Mouse (Mus musculus): Measurements from ENCODE around the gene Gm5134. TPM values are rescaled to one million over a fixed set of nuclear protein-coding genes. Genes with fewer than 3 reads are reported as not detected.
"Not testable (repeated sequence)": the region's sequence is repeated elsewhere in the genome, so short reads cannot be mapped to it uniquely, and the experiment has no call there.

The Gm5134 gene
- polyA plus RNA-seq, 1 experiment from 2014 or later = 0.08 TPM

DNA sequence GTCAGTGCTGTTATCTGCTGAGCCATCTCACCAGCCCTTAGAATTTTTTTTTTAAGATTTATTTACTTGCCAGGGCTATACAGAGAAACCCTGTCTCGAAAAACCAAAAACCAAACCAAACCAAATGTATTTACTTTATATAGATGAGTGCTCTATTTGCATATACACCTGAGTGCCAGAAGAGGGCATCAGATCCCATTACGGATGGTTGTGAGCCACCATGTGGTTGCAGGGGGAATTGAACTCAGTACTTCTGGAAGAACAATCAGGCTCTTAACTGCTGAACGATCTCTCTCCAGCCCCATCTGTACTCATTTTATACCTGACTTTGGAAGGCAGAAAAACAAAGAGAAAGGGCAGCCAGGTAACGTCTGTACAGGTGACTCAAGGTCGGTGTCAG, 20.9 kb downstream of the Gm5134 start:
- no peaks in the 10 kb centered on the region for H3K9me3 ChIP-seq (replicated peaks)
- no peaks in the 10 kb centered on the region for H3K36me3 ChIP-seq
- no peak for ATAC-seq (ENCODE audit: low read depth)
- H3K27me3 ChIP-seq = no peaks in the 10 kb centered on the region
- H3K4me1 ChIP-seq (replicated peaks) = 0 out of 2 replicates have a peak, but pooled peaks cover 4% of the 10 kb centered on the region
- DNase-seq = no peak
- no peak overlapping the region for H3K27ac ChIP-seq
- no peak overlapping the region for H3K4me2 ChIP-seq
- no peak overlapping the region for H3K9ac ChIP-seq
- 59% methylated on average over 5 of the region's 5 CpGs for WGBS (ENCODE audit: insufficient replicate concordance)
- no peak overlapping the region for H3K4me3 ChIP-seq (replicated peaks)

DNA sequence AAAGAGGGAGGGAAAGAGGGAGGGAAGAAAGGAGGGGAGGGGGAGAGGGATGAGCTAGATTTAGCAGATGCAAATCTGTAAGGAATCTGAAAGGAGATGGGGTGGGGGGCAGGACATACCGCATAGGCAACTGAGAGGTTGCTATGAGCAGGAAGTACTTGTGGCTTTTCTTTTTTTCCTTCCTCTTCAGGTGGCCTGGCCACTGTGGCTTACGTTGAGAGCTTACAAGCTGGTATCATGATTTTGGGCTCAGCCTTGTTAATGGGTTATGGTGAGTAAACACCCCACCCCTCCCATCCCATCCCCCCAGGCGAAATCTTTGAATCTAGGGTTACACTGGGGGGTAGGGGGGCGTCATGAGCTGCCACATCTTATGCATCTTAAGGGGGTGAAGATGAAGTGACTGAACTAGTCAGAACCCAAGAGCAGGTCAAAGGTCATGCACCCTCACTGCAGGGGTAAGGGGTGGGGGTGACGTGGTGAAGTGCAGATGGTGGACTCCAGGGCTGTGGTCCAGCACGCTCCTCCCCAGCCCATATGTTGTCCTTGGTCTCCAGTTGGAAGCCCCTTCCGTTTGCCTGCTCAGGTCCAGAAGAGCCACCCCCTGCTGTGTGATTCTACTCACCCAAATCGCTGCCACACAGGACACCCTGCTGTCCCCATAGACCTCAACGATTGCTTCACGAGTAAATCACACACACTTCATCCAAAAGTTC, 24.0 kb downstream of the Gm5134 start:
- DNase-seq = no peak

DNA sequence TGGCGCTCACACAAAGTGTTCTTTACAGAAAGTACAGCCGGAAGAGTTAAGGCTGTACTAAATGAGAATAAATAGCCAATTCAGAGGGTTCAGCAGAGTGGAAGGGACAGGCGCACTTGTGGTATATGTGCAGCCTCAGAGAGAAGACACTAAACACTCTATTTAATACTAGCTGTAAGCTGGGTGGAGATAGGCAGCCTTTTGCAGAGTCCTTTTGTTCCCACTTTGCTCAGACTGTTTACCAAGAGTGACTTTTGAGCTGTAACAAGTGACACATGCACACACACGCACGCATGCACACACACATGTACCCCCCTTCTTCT, 24.5 kb downstream of the Gm5134 start:
- DNase-seq (no peak), ATAC-seq (ENCODE audit: low read depth) (no peak)
- Histone ChIP-seq H3K4me2 (no peak overlapping the region), H3K9me3 (replicated peaks) (no peaks in the 10 kb centered on the region), H3K9ac (no peak overlapping the region), H3K27ac (no peak overlapping the region), H3K36me3 (no peaks in the 10 kb centered on the region), H3K4me1 (replicated peaks) (peaks cover 9% of the 10 kb centered on the region), H3K27me3 (no peaks in the 10 kb centered on the region; the same call in 1 of the 2 replicates), H3K4me3 (replicated peaks) (no peak overlapping the region)
- 73% methylated on average over 5 of the region's 5 CpGs for WGBS (ENCODE audit: insufficient replicate concordance)

More for the DNA sequence above, 24.0 kb downstream of the Gm5134 start:
- H3K4me1 ChIP-seq (replicated peaks) = peaks cover 6% of the 10 kb centered on the region
- no peaks in the 10 kb centered on the region; the same call in 1 of the 2 replicates for H3K27me3 ChIP-seq
- H3K4me3 ChIP-seq (replicated peaks) = no peak overlapping the region
- no peak for ATAC-seq (ENCODE audit: low read depth)
- no peak overlapping the region for H3K27ac ChIP-seq
- H3K9ac ChIP-seq = no peak overlapping the region
- H3K9me3 ChIP-seq (replicated peaks) = no peaks in the 10 kb centered on the region
- WGBS (ENCODE audit: insufficient replicate concordance) = 24% methylated on average over 10 of the region's 10 CpGs
- no peaks in the 10 kb centered on the region for H3K36me3 ChIP-seq
- H3K4me2 ChIP-seq = no peak overlapping the region

DNA sequence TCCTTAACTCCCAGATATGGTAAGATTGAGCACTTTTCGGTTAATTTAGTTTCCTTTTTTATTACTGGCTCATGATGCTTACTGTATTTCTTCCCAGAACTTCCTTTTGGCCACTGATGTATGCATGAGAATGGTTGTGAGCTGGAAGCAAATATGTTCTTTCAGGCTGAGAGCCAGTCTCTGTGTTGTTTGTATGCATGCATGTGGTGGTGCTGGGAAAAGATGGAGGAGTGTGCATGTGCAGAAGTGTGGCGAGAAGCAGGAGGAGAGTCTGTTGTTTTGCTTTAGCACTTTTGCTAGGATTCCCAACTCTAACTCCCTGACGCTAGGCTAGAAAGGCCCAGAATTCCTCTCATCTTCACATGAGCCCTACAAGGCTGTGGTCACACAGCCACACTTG, 25.1 kb downstream of the Gm5134 start:
- H3K36me3 ChIP-seq = no peaks in the 10 kb centered on the region
- no peak overlapping the region for H3K9ac ChIP-seq
- H3K9me3 ChIP-seq (replicated peaks) = no peaks in the 10 kb centered on the region
- H3K4me2 ChIP-seq = no peak overlapping the region
- 80% methylated on average over 3 of the region's 3 CpGs for WGBS (ENCODE audit: insufficient replicate concordance)
- no peak overlapping the region for H3K4me3 ChIP-seq (replicated peaks)
- peaks cover 9% of the 10 kb centered on the region for H3K4me1 ChIP-seq (replicated peaks)
- no peak overlapping the region for H3K27ac ChIP-seq
- no peak for ATAC-seq (ENCODE audit: low read depth)
- no peak for DNase-seq
- H3K27me3 ChIP-seq = no peaks in the 10 kb centered on the region; the same call in 1 of the 2 replicates

DNA sequence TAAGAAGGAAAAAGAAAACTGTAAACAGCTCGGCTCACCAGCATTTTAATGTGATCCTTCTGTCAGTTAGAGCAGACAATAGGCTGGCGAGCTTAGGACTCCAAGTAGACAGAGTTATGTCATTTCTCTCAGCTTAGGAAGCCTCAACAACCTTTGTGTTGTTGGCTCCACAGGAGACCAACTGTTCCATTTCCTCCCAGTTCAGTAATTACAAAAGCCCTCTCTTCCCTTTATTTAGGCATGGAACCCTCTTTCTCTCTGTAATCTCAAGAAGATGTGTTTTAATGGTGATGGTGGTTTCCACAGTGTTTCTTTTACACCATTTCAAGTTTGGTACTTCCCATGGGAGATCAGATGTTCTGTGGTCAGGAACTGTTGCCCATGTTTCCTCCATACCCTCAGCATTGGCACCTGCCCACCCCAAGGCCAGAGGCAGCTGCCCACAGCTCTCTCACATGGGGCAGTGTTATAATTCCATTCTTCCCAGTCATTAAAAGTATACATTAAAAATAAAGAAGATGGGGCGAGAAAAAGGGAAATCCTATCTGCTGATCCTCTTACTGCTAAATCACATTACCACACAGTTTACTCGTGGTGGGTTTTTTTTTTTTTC, 36.2 kb downstream of the Gm5134 start:
- Histone ChIP-seq H3K27me3 (no peaks in the 10 kb centered on the region), H3K4me2 (no peak overlapping the region), H3K27ac (no peak overlapping the region), H3K4me3 (replicated peaks) (no peak overlapping the region), H3K9me3 (replicated peaks) (no peaks in the 10 kb centered on the region), H3K4me1 (replicated peaks) (no peaks in the 10 kb centered on the region), H3K36me3 (no peaks in the 10 kb centered on the region), H3K9ac (no peak overlapping the region)
- ATAC-seq (ENCODE audit: low read depth) (no peak), DNase-seq (no peak)
- 44% methylated on average over 4 of the region's 4 CpGs for WGBS (ENCODE audit: insufficient replicate concordance)

DNA sequence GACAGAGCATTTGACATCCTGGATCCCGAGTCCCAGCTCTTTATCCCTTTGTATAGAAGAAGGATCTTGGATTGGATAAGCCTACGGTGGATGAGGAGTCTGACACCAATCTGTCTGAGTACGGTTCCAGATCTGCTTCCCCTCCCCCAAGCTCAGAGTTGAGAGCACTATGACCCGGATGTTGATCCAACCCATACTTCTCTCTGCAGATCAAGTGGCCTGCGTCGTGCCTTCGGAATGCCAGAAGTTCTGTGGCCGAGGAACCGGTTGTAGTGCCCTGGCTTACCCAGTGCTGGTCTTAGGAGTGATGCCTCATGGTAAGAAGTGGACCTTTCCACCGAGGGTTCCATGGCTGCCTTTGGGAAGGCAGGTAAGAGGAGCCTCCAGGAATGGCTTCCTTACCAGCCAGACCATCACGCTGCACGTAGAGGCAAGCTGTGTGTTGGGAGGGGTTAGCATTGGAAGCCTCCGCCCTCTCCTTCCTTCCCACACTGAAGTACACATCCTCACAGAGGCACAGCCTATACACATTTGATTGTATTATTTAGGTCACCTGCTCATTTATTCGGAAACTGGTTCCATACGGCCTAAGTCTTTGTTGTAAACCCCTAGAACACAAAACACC, 39.4 kb downstream of the Gm5134 start:
- Histone ChIP-seq H3K4me1 (replicated peaks) (no peaks in the 10 kb centered on the region), H3K9ac (no peak overlapping the region), H3K27ac (no peak overlapping the region), H3K27me3 (no peaks in the 10 kb centered on the region), H3K4me3 (replicated peaks) (no peak overlapping the region), H3K9me3 (replicated peaks) (no peaks in the 10 kb centered on the region), H3K4me2 (no peak overlapping the region), H3K36me3 (no peaks in the 10 kb centered on the region)
- WGBS (ENCODE audit: insufficient replicate concordance) = 73% methylated on average over 15 of the region's 15 CpGs
- no peak for DNase-seq
- ATAC-seq (ENCODE audit: low read depth) = no peak

DNA sequence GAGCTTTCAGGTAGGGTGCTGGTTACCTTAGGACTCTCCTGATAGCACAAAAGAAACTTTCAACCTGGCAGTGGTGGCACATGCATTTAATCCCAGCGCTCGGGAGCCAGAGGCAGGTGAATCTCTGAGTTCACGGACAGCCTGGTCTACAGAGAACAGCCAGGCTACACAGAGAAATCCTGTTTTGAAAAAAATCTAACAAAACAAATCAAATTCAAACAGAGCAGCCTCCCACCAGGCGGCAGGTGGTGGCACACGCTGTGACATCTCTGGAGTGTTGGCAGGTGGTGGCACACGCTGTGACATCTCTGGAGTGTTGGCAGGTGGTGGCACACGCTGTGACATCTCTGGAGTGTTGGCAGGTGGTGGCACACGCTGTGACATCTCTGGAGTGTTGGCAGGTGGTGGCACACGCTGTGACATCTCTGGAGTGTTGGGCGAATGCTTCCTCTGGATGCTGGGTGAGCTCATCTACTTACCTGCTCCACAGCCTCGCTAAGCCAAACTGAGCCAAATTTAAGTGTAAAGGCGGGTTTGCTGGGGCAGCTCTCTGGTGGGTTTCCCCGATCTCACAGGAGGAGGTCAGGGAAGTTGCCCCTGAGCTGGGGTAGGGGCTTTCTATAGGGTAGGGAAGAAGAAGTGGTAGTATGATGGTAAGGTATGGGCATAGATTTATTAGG, 40.4 kb downstream of the Gm5134 start:
- DNase-seq; H3K4me3 ChIP-seq (replicated peaks); H3K9ac ChIP-seq; H3K4me2 ChIP-seq; H3K27ac ChIP-seq; H3K4me1 ChIP-seq (replicated peaks); ATAC-seq (ENCODE audit: low read depth); H3K27me3 ChIP-seq; H3K9me3 ChIP-seq (replicated peaks); H3K36me3 ChIP-seq: not testable (repeated sequence)
- WGBS (ENCODE audit: insufficient replicate concordance) = 69% methylated on average over 13 of the region's 13 CpGs

DNA sequence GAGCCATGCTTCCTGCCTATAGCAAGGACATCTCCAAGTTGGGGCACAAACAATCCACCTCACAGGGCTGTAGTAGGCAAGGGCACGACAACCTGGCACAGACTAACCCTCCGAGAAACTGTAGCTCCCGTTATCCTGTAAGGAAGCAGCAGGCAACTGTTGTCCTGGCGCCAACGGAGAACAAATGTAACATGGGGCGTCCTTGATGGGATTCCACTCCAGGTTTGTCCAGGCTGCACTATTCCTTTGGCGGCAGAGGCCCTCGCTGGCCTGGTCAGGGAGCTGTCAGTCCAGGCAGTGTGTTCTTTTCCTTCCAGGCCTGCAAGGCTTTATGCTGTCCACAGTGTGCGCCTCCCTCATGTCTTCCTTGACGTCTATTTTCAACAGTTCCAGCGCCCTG, 41.1 kb downstream of the Gm5134 start:
- DNase-seq = no peak
- Histone ChIP-seq H3K27ac (no peak overlapping the region), H3K9ac (no peak overlapping the region), H3K4me2 (no peak overlapping the region), H3K4me1 (replicated peaks) (no peaks in the 10 kb centered on the region), H3K4me3 (replicated peaks) (no peak overlapping the region), H3K36me3 (no peaks in the 10 kb centered on the region), H3K27me3 (no peaks in the 10 kb centered on the region), H3K9me3 (replicated peaks) (no peaks in the 10 kb centered on the region)
- no peak for ATAC-seq (ENCODE audit: low read depth)
- 75% methylated on average over 11 of the region's 11 CpGs for WGBS (ENCODE audit: insufficient replicate concordance)

DNA sequence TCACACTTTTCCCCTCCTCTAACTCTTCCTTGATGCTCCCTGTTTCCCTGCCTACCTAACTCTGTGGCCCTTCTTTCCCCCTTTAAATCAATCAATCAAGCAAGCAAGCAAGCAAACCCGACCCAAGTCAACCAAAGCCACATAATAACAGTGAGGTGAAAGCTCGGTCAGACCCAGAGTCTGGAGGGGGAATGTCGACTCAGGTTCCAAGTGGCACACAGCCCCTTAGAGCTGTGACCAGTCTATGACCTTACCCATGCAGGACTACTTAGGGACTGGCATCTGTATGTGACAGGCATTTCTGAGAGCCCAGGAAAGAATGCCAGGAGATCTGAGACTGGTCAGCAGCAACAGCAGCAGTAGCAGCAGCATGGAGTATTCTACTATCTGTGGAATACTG, 42.0 kb downstream of the Gm5134 start:
- no peak overlapping the region for H3K27ac ChIP-seq
- no peaks in the 10 kb centered on the region for H3K4me1 ChIP-seq (replicated peaks)
- H3K9ac ChIP-seq = no peak overlapping the region
- H3K9me3 ChIP-seq (replicated peaks) = no peaks in the 10 kb centered on the region
- H3K4me2 ChIP-seq = no peak overlapping the region
- 33% methylated on average over 3 of the region's 3 CpGs for WGBS (ENCODE audit: insufficient replicate concordance)
- DNase-seq (no peak), ATAC-seq (ENCODE audit: low read depth) (no peak)
- no peak overlapping the region for H3K4me3 ChIP-seq (replicated peaks)
- H3K36me3 ChIP-seq = no peaks in the 10 kb centered on the region
- no peaks in the 10 kb centered on the region for H3K27me3 ChIP-seq

DNA sequence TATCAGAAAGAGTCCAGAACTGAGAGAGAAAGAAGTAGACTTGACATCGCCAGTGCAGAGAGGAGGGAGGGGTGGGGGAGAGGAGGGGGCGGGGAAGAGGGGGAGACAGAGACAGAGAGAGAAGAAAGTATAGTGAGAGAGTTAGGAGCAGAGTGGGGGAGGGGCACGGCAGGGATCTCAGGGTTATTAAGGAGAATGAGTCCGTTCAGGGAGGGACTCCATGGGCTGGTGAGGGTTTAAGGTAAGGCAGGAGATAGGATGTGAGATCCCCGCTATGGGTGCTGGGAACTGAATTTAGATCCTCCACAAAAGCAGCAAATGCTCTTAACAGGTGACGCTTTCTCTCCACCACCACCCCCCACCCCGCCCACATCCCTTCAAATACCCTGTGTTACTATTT, 46.8 kb downstream of the Gm5134 start:
- Histone ChIP-seq H3K4me2 (no peak overlapping the region), H3K27me3 (no peaks in the 10 kb centered on the region), H3K9me3 (replicated peaks) (no peaks in the 10 kb centered on the region), H3K4me3 (replicated peaks) (no peak overlapping the region), H3K36me3 (no peaks in the 10 kb centered on the region), H3K27ac (no peak overlapping the region), H3K4me1 (replicated peaks) (no peaks in the 10 kb centered on the region), H3K9ac (no peak overlapping the region)
- 36% methylated on average over 7 of the region's 7 CpGs for WGBS (ENCODE audit: insufficient replicate concordance)
- DNase-seq = no peak
- ATAC-seq (ENCODE audit: low read depth) = no peak

DNA sequence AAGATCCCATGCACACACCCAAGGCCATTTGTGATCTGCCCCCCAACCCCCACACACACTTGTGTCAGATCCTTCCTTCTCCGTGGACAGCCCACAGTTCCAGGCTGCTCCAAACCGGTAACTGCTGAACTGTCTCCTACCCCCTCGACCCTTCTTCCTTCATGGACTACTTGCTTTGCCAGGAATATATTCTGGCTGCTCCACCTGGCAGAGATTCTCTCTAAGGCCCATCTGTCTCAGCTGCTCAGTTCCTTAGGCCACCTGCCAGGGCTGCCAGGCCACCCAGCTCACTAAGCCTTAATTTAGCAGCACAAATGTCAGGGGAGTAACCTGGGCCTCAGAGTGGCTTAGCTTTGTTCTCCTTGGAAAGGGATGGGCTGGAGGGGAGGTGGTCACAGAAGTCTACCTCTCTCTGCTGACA, 47.8 kb downstream of the Gm5134 start:
- Histone ChIP-seq H3K4me1 (replicated peaks) (no peaks in the 10 kb centered on the region), H3K4me2 (no peak overlapping the region), H3K27ac (no peak overlapping the region), H3K9ac (no peak overlapping the region), H3K9me3 (replicated peaks) (no peaks in the 10 kb centered on the region), H3K4me3 (replicated peaks) (no peak overlapping the region), H3K27me3 (no peaks in the 10 kb centered on the region), H3K36me3 (no peaks in the 10 kb centered on the region)
- no peak for DNase-seq
- ATAC-seq (ENCODE audit: low read depth) = no peak
- 24% methylated on average over 3 of the region's 3 CpGs for WGBS (ENCODE audit: insufficient replicate concordance)
